Mouse (Mus musculus) liver, adult 2 months (tissue): Measurements from ENCODE around the gene Sirpa.

Source experiments
- CTCF ChIP-seq: fragments of 200-500 bp; IDR thresholded peaks from 2 replicates; pipeline ENCODE4 v1.5.1; 2011; ENCODE audit warnings: low read depth, low read length, control low read depth
- POLR2A ChIP-seq: fragments of 200-500 bp; IDR thresholded peaks from 2 replicates; pipeline ENCODE4 v1.6.1; 2011; ENCODE audit warnings: low read length, control low read depth; ENCODE audit not compliant: insufficient read depth; ENCODE audit errors: extremely low read depth

- TF ChIP-seq POLR2A (no peak), CTCF (no peak)
These were observed 9.4 kb downstream of the Sirpa start for GRCm38 (mm10) chr2:129601894-129602663.
